Mouse (Mus musculus): ENCODE results near the gene Fxyd4. TPM values are rescaled to one million over a fixed set of nuclear protein-coding genes. Genes with fewer than 3 reads are reported as not detected.

Fxyd4 gene
- polyA plus RNA-seq, 1 experiment: 0.17 TPM

DNA sequence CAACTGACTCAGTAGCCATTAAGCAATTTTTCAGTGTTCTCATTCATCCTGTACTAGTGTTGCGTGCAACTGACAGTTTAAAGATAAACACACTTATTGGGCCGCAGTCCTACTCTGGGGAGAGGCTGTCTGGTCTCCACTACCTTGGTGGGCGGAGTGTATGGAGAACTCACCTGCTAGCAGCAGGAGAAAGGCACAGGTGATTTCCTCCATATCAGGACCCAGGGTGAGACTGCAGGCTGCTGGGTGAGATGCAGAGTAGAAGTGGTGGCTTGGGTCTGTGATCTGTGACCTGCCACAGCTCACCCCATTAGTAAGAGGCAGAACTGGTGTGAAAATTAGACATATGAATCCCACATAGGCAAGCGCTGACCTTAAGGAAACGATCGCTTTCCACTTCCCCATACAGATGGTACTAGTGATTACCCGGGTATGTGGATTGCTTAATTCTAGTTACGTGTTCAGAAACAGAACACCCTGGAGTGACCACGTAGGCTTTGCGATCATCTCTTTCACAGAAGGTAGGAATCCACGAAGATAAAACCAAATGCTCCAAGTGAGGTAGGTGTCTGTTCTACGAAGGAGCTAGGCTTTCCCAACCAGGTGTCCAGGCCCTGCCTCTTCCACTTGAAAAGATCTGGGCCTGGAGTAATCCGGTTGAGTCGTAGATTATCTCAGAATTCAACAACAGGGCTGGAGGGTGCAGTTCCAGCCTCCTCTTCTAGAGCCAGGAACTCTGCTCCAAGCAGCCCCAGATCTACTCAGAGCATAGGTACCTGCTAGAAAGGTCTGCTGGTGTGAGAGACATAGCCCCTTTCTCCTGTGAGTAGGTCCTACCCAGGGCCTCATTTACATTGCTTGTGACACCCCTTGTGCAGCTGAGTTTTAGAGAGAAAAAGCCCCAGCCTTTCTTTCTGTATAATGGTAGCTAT is 1.5 kb downstream of the Fxyd4 start:
- Histone ChIP-seq H3K4me1 (ENCODE audit: control insufficient read depth, insufficient read depth, low read length) (no peaks in the 10 kb centered on the region), H3K4me3 (ENCODE audit: insufficient read depth, low read length) (no peak overlapping the region), H3K27ac (ENCODE audit: insufficient read depth, low read length) (no peak overlapping the region)
- TF ChIP-seq CTCF (IDR thresholded peaks at IDR 0.05; ENCODE audit: extremely low read depth, insufficient read depth, low read length) (no peak), POLR2A (IDR thresholded peaks at IDR 0.05; ENCODE audit: extremely low read depth, insufficient read depth, low read length) (no peak)

- TF ChIP-seq CTCF (IDR thresholded peaks at IDR 0.05; ENCODE audit: extremely low read depth, insufficient read depth, low read length): no peak
- TF ChIP-seq POLR2A (IDR thresholded peaks at IDR 0.05; ENCODE audit: extremely low read depth, insufficient read depth, low read length): no peak
- Histone ChIP-seq H3K27ac (ENCODE audit: insufficient read depth, low read length) (no peak overlapping the region), H3K4me3 (ENCODE audit: insufficient read depth, low read length) (no peak overlapping the region), H3K4me1 (ENCODE audit: control insufficient read depth, insufficient read depth, low read length) (no peaks in the 10 kb centered on the region)
Measured at GRCm38 (mm10) chr6:117934301-117934700, 3.2 kb downstream of the Fxyd4 start.

DNA sequence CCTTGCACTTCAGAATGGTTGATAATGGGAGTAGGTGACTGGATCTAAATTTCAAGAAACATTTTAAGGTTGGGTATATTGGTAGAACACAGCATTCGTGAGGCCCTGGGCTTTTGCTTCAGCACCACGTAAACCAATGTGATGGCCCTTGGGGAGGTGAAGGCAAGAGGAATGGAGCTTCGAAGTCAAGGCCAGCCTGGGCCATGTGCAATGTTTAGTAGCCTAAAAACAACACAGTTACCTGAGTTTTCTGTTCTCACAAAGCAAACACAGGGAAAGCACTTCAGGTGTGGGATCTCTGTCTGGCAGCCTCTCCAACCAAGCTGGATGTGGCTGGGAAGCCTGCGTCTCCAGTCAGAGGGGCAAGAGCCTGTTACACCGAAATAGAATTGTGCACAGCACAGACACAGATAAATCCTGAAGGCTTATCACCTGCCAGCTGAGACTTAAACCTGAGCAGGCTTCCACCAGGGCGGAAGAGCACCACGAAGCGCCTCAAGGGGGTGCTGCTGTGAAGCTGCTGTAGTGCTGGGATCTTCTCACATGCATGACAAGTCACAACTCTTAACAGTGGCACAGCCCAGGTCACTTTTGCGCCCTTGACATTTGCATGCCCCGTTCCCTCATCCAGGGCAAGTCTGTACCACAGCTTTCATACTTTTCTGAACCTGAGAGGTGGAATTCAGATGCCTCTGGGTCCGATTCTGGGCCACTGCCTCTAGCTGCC is 5.0 kb downstream of the Fxyd4 start:
- H3K27ac ChIP-seq (ENCODE audit: insufficient read depth, low read length): no peak overlapping the region
- TF ChIP-seq POLR2A (IDR thresholded peaks at IDR 0.05; ENCODE audit: extremely low read depth, insufficient read depth, low read length) (no peak), CTCF (IDR thresholded peaks at IDR 0.05; ENCODE audit: extremely low read depth, insufficient read depth, low read length) (peak; percentile 64)
- no peak overlapping the region for H3K4me3 ChIP-seq (ENCODE audit: insufficient read depth, low read length)
- no peaks in the 10 kb centered on the region for H3K4me1 ChIP-seq (ENCODE audit: control insufficient read depth, insufficient read depth, low read length)

- Histone ChIP-seq H3K27ac (ENCODE audit: insufficient read depth, low read length) (no peak overlapping the region), H3K4me3 (ENCODE audit: insufficient read depth, low read length) (no peak overlapping the region), H3K4me1 (ENCODE audit: control insufficient read depth, insufficient read depth, low read length) (no peaks in the 10 kb centered on the region)
- no peak for TF ChIP-seq CTCF (IDR thresholded peaks at IDR 0.05; ENCODE audit: extremely low read depth, insufficient read depth, low read length)
- TF ChIP-seq POLR2A (IDR thresholded peaks at IDR 0.05; ENCODE audit: extremely low read depth, insufficient read depth, low read length): no peak
Measured at GRCm38 (mm10) chr6:117929945-117930655, 7.4 kb downstream of the Fxyd4 start.

DNA sequence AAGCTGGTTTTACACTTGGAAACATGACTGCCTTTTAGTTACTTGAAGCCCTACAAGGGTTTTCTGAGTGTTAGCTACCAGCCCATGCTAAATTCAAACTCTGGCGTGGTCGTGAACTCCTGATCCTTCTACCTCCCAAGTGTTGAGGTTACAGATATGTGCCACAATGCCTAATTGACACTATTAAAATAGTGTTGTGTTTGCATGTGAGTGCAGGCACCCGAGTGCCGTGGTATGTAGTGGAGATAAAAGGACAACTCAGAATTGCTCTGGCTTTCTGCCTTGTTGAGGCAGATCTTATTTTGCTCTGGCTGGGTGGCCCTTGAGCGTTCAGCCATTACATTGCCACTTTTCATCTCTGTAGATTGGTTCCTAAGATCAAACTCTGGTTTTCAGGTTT is 8.7 kb downstream of the Fxyd4 start:
- no peak for TF ChIP-seq CTCF (IDR thresholded peaks at IDR 0.05; ENCODE audit: extremely low read depth, insufficient read depth, low read length)
- no peak overlapping the region for H3K27ac ChIP-seq (ENCODE audit: insufficient read depth, low read length)
- H3K4me1 ChIP-seq (ENCODE audit: control insufficient read depth, insufficient read depth, low read length): no peaks in the 10 kb centered on the region
- no peak overlapping the region for H3K4me3 ChIP-seq (ENCODE audit: insufficient read depth, low read length)

DNA sequence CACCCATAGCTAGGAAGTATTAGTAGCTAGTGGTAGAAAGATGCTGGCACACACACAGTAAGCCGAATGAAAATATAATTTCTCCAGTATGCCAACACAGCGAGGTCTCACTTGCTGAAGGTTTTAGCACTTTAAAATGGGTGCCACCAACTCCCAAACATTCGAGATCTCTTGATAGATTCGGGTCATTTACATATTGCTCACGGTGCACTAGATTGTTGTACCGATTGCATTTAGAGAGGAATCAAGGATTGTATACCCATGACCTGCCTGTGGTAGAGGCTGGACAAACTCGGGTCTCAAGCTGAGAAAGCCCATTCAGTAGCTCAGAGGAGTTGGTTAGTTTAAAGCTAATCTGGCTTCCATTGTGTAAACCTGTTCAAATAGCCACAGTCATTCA is 9.5 kb downstream of the Fxyd4 start:
- Histone ChIP-seq H3K4me3 (ENCODE audit: insufficient read depth, low read length) (no peak overlapping the region), H3K27ac (ENCODE audit: insufficient read depth, low read length) (no peak overlapping the region), H3K4me1 (ENCODE audit: control insufficient read depth, insufficient read depth, low read length) (no peaks in the 10 kb centered on the region)
- TF ChIP-seq CTCF (IDR thresholded peaks at IDR 0.05; ENCODE audit: extremely low read depth, insufficient read depth, low read length) (no peak), POLR2A (IDR thresholded peaks at IDR 0.05; ENCODE audit: extremely low read depth, insufficient read depth, low read length) (no peak)

- Histone ChIP-seq H3K4me3 (ENCODE audit: insufficient read depth, low read length) (no peak overlapping the region), H3K27ac (ENCODE audit: insufficient read depth, low read length) (no peak overlapping the region), H3K4me1 (ENCODE audit: control insufficient read depth, insufficient read depth, low read length) (no peaks in the 10 kb centered on the region)
- TF ChIP-seq POLR2A (IDR thresholded peaks at IDR 0.05; ENCODE audit: extremely low read depth, insufficient read depth, low read length) (no peak), CTCF (IDR thresholded peaks at IDR 0.05; ENCODE audit: extremely low read depth, insufficient read depth, low read length) (no peak)
Measured at GRCm38 (mm10) chr6:117926871-117927491, 10.5 kb downstream of the Fxyd4 start.

- TF ChIP-seq CTCF (IDR thresholded peaks at IDR 0.05; ENCODE audit: extremely low read depth, insufficient read depth, low read length) (no peak), POLR2A (IDR thresholded peaks at IDR 0.05; ENCODE audit: extremely low read depth, insufficient read depth, low read length) (no peak)
Measured at GRCm38 (mm10) chr6:117922041-117922440, 15.5 kb downstream of the Fxyd4 start.

More at GRCm38 (mm10) chr6:117922041-117922440, 15.5 kb downstream of the Fxyd4 start:
- no peak overlapping the region for H3K27ac ChIP-seq (ENCODE audit: insufficient read depth, low read length)
- H3K4me1 ChIP-seq (ENCODE audit: control insufficient read depth, insufficient read depth, low read length): no peaks in the 10 kb centered on the region; the same call in 1 of the 2 replicates
- no peak overlapping the region for H3K4me3 ChIP-seq (ENCODE audit: insufficient read depth, low read length)
